Mouse (Mus musculus): ENCODE data around the gene Robo4. TPM values are rescaled to one million over a fixed set of nuclear protein-coding genes. Genes with fewer than 3 reads are reported as not detected.
A peak's percentile ranks its signal among the peaks of the same experiment; 100 is the strongest.

The Robo4 gene
- total and polyA plus RNA-seq, 3 experiments, result not detected

- TF ChIP-seq ZKSCAN1 (IDR thresholded peaks at IDR 0.05; ENCODE audit: borderline replicate concordance, low read depth, low read length), result no peak
- no peak for TF ChIP-seq CHD2 (IDR thresholded peaks at IDR 0.05; ENCODE audit: low read length)
- no peak for TF ChIP-seq POLR2AphosphoS2 (IDR thresholded peaks at IDR 0.05; ENCODE audit: low read depth, low read length)
- no peak for TF ChIP-seq MYC (IDR thresholded peaks at IDR 0.05; ENCODE audit: low read depth, low read length)
- no peak for TF ChIP-seq JUND (conservative IDR thresholded peaks at IDR 0.05; ENCODE audit: low read depth, low read length)
- TF ChIP-seq PAX5 (IDR thresholded peaks at IDR 0.05; ENCODE audit: low read length), result no peak
- TF ChIP-seq NELFE (IDR thresholded peaks at IDR 0.05; ENCODE audit: low read depth, low read length), result no peak
- no peak for TF ChIP-seq ETS1 (conservative IDR thresholded peaks at IDR 0.05; ENCODE audit: low read depth, low read length)
- TF ChIP-seq EP300 (IDR thresholded peaks at IDR 0.05; ENCODE audit: low read length), result no peak
- TF ChIP-seq ZNF384 (IDR thresholded peaks at IDR 0.05; ENCODE audit: low read depth, low read length), result no peak
- no peak for TF ChIP-seq MAZ (IDR thresholded peaks at IDR 0.05; ENCODE audit: low read depth, low read length)
- no peak for TF ChIP-seq RCOR1 (conservative IDR thresholded peaks at IDR 0.05; ENCODE audit: low read depth, low read length)
- TF ChIP-seq E2F4 (IDR thresholded peaks at IDR 0.05; ENCODE audit: insufficient replicate concordance, low read depth, low read length), result no peak
- no peak for TF ChIP-seq MXI1 (IDR thresholded peaks at IDR 0.05; ENCODE audit: low read depth, low read length)
- TF ChIP-seq ELF1 (IDR thresholded peaks at IDR 0.05; ENCODE audit: low read depth, low read length), result no peak
- TF ChIP-seq JUN (IDR thresholded peaks at IDR 0.05; ENCODE audit: insufficient read depth, low read depth, low read length), result no peak
- no peak for TF ChIP-seq CHD1 (IDR thresholded peaks at IDR 0.05; ENCODE audit: low read depth, low read length)
- H3K4me2 ChIP-seq (ENCODE audit: insufficient read depth, low read depth, poor library complexity, severe bottlenecking), result no peak within 1 kb of the TSS
- dilution Hi-C loops (cut with MboI; ENCODE audit: extremely low pct_ligation_motif_present, extremely low pct_unique_long_range_greater_than_20kb, low sequenced_read_pairs) (no loop called here), in situ Hi-C loops (cut with MboI; ENCODE audit: low pct_ligation_motif_present, low pct_unique_long_range_greater_than_20kb, low sequenced_read_pairs) (no loop called here)
- H3K4me1 ChIP-seq (ENCODE audit: control insufficient read depth in 1 of 2, insufficient read depth in 2 of 2), result peaks cover 0 to 8% of the 10 kb centered on the region in 2 experiments; a peak in 1 of 4 replicates
- H3K27ac ChIP-seq (ENCODE audit: insufficient read depth, low read depth), result no peak within 1 kb of the TSS
- H3K9ac ChIP-seq (ENCODE audit: insufficient read depth, low read depth), result no peak within 1 kb of the TSS; the same call in 1 of the 2 replicates
- no peaks in the 10 kb centered on the region for H3K79me2 ChIP-seq (replicated peaks; ENCODE audit: control insufficient read depth, extremely low read depth, insufficient read depth, poor library complexity, severe bottlenecking)
- H3K4me3 ChIP-seq (replicated peaks in 1 of 3; ENCODE audit: low read depth in 2 of 3, low read length in 2 of 3, poor library complexity in 1 of 3), result no peak within 1 kb of the TSS
- no peak for DNase-seq (ENCODE audit: extremely low read depth)
- no peaks in the 10 kb centered on the region for H3K9me3 ChIP-seq (replicated peaks; ENCODE audit: low read length)
- no peaks in the 10 kb centered on the region for H3K36me3 ChIP-seq (replicated peaks in 1 of 2; ENCODE audit: control insufficient read depth in 1 of 2, insufficient read depth in 1 of 2, low read length in 1 of 2)
- no peaks in the 10 kb centered on the region for H3K27me3 ChIP-seq (replicated peaks)
Measured at GRCm38 (mm10) chr9:37367301-37368080, 34.2 kb upstream of the Robo4 start, which contains the start of gene Hepacam. TSS of gene Hepacam (plus strand) at chr9:37367351.

GRCm38 (mm10) chr9:37368081-37368830 is 33.4 kb upstream of the Robo4 start:
- no peak overlapping the region for H3K9ac ChIP-seq (ENCODE audit: insufficient read depth, low read depth)
- H3K27me3 ChIP-seq (replicated peaks), result no peaks in the 10 kb centered on the region
- no peak for TF ChIP-seq RAD21 (IDR thresholded peaks at IDR 0.05; ENCODE audit: low read depth, low read length)
- TF ChIP-seq CTCF (conservative IDR thresholded peaks at IDR 0.05 in 1 of 2, IDR thresholded peaks at IDR 0.05 in 1 of 2; ENCODE audit: low read depth in 2 of 2, low read length in 2 of 2), result 0 out of 4 replicates have a peak, but pooled peaks of 1 of the 2 experiments have one; percentile 3
- TF ChIP-seq IRF4 (IDR thresholded peaks at IDR 0.05; ENCODE audit: low read depth, low read length), result no peak
- no peaks in the 10 kb centered on the region for H3K36me3 ChIP-seq (replicated peaks in 1 of 2; ENCODE audit: control insufficient read depth in 1 of 2, insufficient read depth in 1 of 2, low read length in 1 of 2)
- dilution Hi-C loops (cut with MboI; ENCODE audit: extremely low pct_ligation_motif_present, extremely low pct_unique_long_range_greater_than_20kb, low sequenced_read_pairs), result no loop called here
- H3K4me3 ChIP-seq (replicated peaks in 1 of 3; ENCODE audit: low read depth in 2 of 3, low read length in 2 of 3, poor library complexity in 1 of 3), result no peak overlapping the region
- H3K4me2 ChIP-seq (ENCODE audit: insufficient read depth, low read depth, poor library complexity, severe bottlenecking), result no peak overlapping the region
- in situ Hi-C loops (cut with MboI; ENCODE audit: low pct_ligation_motif_present, low pct_unique_long_range_greater_than_20kb, low sequenced_read_pairs), result no loop called here
- no peaks in the 10 kb centered on the region for H3K79me2 ChIP-seq (replicated peaks; ENCODE audit: control insufficient read depth, extremely low read depth, insufficient read depth, poor library complexity, severe bottlenecking)
- no peak overlapping the region for H3K27ac ChIP-seq (ENCODE audit: insufficient read depth, low read depth)
- DNase-seq (ENCODE audit: extremely low read depth), result no peak
- peaks cover 0 to 3% of the 10 kb centered on the region in 2 experiments; a peak in 1 of 4 replicates for H3K4me1 ChIP-seq (ENCODE audit: control insufficient read depth in 1 of 2, insufficient read depth in 2 of 2)
- H3K9me3 ChIP-seq (replicated peaks; ENCODE audit: low read length), result no peaks in the 10 kb centered on the region

All from CH12.LX (cell line).